Mouse (Mus musculus): ENCODE results near the gene Dtnb. TPM values are rescaled to one million over a fixed set of nuclear protein-coding genes. Genes with fewer than 3 reads are reported as not detected.

Gene Dtnb
- total RNA-seq, 2 experiments from 2014 or later = 120 TPM

DNA sequence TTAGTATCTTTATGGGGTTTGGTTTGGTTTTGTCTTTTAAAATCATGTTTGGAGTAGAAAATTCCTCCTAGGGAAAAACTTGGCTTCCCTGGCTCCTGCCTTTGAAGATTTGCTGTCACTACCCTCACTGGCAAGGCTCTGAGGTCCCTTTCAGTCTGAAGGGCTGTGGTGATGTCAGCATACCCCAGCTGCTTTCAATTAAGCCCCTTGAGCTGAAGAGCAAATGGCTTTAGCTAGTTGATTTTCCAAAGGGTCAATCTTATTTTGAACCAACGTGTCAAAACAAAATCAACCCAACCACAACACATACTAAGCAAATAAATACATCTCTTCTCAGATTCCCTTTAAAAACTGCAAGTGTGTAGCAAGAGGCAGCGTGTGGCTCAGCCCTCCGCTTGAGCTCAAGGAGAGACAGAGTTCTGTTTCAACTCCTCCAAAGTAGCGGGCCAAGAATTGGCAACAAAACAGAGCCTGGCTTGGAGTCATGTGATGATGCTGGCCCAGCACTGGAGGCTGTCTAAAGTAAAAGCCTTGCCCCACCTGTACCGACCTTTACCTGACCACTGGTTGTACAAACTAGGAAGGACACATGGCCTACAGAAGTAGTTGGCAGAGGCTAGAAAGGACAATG is 216.4 kb downstream of the Dtnb start:
- DNase-seq (ENCODE audit: low spot score in 2 of 2) = no peak
- intact Hi-C loops (cut with DNase I) = no loop called here

DNA sequence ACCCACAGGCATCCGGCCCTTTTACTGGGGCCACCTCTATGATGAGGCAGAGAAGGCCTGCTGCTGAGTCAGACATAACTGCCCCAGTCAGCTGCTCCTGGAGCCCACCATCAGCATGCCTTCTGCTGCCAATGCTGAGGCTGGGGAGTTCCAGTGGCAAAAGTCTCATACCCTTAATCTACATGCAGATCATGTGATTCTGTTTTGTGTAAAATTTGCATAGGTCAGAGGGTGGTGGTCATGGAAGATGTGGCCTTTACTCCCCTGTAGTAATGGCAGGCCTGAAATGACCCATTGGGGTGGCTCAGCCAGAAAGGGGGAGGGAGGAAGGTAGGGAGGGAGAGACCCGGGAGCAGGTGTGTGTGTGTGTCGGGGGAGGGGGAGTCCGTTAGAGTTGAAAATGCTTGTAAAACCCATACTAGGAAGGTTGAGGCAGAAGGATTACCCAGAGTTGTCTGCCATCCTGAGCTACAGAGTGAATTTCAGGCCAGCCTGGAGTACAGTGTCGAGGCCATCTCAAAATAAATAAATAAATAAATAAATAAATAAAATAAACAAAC is 217.5 kb downstream of the Dtnb start:
- intact Hi-C loops (cut with DNase I) = loop anchor here (5.0 kb wide), 1 partner anchor 92 kb away; no protein-coding TSS in a partner anchor

DNA sequence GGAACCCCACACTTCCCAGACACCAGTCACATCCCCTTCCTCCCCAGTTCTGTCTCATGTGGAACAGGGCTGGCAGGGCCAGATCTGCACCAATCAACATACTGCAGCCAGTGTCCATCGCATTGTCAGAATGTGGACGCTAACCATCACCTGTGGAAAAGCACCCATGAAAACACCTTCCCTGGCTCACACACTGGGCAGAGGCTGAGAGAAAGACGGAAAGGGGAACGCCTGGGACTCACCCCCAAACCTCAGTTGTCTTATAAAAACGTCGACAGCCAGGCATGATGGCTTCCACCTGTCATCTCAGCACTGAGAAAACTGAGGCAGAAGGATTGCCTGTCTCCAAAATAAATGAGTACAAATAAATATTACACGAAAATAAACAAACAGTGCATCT is 219.1 kb downstream of the Dtnb start:
- no peak for DNase-seq (ENCODE audit: low spot score in 2 of 2)
- intact Hi-C loops (cut with DNase I) = loop anchor here (5.0 kb wide), 1 partner anchor 94 kb away; no protein-coding TSS in a partner anchor

More for the DNA sequence above, 217.5 kb downstream of the Dtnb start:
- no peak for DNase-seq (ENCODE audit: low spot score in 2 of 2)

DNA sequence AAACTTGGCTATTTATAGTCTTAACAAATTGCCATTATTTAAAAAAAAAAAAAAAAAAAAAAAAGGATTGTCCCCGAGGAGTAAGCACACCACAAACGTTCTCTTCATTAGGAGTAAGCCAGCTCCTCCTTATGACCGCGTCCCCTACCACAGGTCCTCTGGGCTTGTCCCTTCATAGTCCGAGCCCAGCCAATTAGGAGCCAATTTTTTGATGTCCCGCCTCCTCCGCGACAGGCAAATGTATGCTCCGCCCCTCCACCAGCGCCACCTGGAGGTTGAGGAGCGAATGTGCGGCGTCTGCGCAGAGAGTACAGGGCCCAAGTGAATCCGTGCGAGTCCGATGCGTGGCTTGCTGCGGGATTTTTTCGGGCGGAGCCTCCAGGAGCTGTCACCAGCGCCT is 219.6 kb downstream of the Dtnb start:
- intact Hi-C loops (cut with DNase I) = loop anchor here (5.0 kb wide), 1 partner anchor 94 kb away; no protein-coding TSS in a partner anchor
- DNase-seq (ENCODE audit: low spot score in 2 of 2) = peak; percentile 93 to 97

DNA sequence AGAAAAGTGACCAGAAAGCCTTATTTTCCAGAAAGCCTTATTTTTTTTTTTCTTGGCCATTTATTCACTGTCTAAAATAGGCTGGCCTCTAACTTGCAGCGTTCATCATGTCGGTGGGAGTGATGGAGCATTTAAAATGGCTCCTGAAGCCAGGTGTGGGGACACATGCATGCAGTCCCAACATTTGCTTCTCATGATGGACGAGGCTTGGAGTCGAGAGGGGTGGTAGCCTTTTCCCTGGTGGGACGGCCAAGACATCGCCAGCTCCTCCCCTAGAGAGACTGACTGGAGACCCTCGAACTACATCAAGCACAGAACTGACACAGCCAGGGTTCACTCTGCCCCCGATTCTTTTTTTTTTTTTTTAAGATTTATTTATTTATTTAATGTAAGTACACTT is 220.1 kb downstream of the Dtnb start:
- no peak for DNase-seq (ENCODE audit: low spot score in 2 of 2)
- intact Hi-C loops (cut with DNase I) = loop anchor here (5.0 kb wide), 1 partner anchor 95 kb away; no protein-coding TSS in a partner anchor

DNA sequence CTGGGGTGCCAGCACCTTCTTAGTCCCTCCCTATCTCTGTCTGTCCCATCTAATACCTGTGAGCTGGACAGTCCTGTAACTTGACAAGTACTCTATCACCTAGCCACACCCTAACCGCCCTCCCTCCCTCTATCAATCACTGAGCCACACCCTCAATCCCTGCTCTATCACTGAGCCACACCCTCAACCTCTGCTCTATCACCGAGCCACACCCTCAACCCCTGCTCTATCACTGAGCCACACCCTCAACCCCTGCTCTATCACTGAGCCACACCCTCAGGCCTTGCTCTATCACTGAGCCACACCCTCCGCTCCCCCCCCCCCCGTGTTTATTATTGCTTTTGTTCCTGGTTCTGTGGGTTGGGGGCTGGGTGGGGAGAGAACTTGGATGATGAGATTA is 223.4 kb downstream of the Dtnb start:
- DNase-seq (ENCODE audit: low spot score in 2 of 2) = no peak

DNA sequence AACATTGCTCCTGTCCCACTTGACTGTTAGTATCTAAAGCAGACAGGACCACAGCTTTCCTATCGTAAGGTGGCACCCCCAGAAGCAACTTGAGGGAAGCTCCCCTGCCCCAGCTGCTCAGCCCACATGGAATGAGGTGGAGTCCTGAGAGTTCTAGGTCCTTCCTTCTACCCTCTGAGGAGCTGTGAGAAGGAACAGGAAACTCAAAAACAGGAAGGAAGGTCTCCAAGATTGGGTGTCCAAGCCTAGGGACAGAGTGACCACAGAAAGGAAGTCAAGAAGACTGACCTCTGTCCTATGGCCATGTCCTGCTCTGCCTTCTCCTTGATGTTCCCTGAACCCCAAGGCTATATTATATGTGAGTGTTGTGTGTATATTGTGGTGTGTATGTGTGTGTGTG is 227.4 kb downstream of the Dtnb start:
- intact Hi-C loops (cut with DNase I) = no loop called here
- DNase-seq (ENCODE audit: low spot score in 2 of 2) = no peak

More for the DNA sequence above, 223.4 kb downstream of the Dtnb start:
- intact Hi-C loops (cut with DNase I) = no loop called here

DNA sequence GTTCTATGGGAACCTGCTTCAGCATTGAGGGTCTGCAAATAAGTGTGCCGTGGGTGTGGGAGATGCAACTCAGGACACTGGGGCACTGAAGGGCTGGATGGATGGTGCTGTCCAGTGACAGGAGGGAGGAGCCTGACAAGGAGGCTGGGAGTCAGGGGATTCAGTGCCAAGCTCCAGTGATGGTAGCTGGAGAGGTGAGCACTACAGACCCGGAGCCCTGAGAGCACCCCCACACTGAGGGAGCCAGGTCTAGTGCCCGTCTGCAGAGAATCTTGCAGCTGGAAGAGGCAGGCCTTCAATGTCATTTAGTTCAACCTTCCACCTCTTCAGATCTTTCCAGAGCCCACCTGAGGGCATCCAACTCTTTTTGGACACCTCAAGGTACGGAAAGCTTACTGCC is 233.7 kb downstream of the Dtnb start, which contains the start of gene Dnmt3a:
TSS of gene Dnmt3a (plus strand) at position 156 of the 400 bp plus-strand sequence.
- DNase-seq (ENCODE audit: low spot score in 2 of 2) = no peak
- intact Hi-C loops (cut with DNase I) = loop anchor here (5.0 kb wide), 2 partner anchors 51 to 66 kb away; no protein-coding TSS in a partner anchor

DNA sequence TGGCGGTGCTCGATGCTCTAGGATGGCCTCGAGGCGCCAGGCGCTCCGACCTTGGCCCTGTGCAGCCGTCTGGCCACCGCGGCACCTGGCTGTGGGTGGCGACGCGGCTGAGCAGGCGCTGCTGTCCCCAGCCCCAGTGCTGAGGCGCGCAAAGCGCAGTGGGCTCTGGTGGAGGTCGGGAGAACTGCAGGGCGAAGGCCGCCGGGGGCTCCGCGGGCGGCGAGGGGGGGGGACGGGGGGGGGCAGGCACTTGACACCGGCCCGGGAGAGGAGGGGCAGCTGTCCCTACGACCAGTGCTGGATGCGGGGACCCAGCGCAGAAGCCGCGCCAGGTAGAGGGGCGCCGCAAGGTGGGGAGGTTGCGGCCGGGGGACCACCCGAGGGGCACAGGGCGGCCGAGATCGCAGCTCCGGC is 234.1 kb downstream of the Dtnb start:
- DNase-seq (ENCODE audit: low spot score in 2 of 2) = peak; percentile 68 to 69
- intact Hi-C loops (cut with DNase I) = loop anchor here (5.0 kb wide), 2 partner anchors 51 to 66 kb away; no protein-coding TSS in a partner anchor

DNA sequence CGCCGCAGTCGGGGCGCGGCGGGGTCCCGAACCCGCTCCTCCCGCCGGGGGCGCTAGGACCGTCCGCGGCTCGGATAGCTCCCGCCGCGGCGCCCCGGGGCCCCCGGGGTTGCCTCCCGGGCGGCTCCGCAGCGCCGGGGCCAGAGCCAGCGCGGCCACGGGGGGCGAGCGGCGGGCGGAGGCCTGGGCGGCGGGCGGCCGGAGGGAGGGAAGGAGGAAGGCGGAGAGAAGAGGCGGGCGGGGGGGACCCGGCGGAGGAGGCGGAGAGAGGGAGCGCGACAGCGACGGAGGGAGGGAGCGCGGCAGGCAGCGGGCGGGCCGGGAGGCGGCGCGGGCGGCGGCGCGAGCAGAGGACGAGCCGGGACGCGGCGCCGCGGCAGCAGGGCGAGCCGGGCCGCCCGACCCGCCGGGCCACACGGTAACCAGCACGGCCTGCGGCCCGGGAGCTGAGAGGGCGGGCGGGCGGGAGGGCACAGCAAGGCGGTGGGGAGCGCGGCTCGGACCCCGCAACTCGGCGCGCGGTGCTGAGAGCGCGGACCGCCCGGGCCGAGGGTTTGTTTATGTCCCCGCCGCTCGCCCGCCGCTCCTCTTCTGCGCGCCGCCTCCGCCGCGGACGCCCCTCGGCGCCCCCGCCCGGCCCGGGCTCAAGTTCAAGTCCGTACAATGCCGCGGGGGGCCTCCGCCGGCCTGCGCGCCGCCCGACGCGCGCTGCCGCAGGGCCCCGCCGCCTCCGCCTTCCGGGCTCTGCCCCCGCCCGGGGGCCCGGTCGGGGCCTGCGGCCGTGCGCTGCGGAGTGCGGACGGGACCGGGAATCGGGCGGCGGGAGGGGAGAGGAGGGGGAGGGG is 234.7 kb downstream of the Dtnb start:
- peak; percentile 61 to 76 for DNase-seq (ENCODE audit: low spot score in 2 of 2)
- intact Hi-C loops (cut with DNase I) = loop anchor here (5.0 kb wide), 2 partner anchors 50 to 65 kb away; no protein-coding TSS in a partner anchor

DNA sequence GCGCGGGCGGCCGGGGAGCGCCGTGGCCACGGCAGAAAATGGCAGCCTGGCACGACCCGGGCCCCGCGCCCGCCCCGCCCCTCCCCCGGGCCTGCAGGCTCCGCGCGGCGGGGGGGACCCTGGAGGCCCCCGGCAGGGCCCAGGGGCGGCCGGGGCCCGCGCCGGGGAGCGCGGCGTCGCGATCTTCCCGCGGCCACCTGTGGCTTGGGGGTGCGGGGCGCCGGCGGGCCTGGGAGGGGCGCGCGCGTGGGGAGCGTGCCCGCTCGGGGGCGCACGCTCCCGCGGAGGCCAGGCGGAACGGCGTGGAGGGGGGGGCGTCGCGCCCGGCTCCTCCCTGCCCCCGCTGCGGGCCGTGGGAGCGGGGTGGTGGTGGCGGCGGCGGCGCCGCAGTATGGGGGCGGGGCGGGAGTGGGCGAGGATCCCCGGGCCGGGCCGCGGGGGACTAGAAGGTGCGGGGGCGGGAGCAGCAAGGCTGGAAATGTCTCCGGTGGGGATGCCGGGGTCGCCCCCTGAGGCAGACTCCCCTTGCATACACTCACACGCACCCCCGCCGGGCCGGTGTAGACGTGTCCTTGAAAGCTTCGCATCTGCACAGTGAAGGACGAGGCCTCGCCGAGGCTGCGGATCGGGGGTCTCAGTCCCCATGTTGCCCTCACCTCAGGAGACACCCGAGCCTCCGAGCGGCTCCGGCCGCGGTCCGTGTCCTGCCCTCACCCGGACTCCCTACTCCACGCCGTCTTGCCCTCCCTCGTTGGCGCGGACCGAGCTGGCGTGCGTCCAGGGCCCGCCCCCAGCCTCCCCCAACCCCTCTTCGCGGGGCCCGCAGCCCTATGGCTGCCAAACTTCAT is 235.6 kb downstream of the Dtnb start:
- intact Hi-C loops (cut with DNase I) = loop anchor here (5.0 kb wide), 2 partner anchors 50 to 65 kb away; no protein-coding TSS in a partner anchor
- peak; percentile 69 to 78 for DNase-seq (ENCODE audit: low spot score in 2 of 2)

DNA sequence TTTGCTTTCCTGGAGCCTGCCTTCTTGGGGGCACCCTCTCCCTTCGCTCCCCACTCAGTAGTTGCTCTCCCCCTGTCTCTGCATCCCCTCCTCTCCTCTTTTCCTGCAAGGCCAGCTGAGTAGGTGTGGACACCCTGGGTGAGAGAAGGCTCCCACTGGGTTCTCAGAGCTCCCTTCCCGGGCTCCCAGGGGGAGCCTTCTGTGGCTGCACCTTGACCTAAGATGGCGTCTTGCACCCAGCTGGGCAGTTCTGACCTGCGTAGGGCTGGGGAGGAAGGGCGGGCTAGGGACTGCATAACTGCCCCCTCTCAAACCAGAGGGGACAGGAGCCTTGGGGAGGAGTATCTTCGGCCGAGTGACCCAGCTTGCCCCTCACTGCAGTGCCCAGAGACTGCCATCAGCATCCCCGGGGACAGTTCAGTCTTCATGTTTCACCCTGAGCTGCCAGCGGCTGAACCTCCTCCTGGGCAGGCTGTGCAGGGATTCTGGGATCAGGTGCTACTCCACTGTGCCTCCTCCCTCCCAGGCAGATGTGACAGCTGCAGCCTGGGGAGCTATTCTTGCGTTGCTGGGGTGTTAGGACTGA is 236.3 kb downstream of the Dtnb start:
- no peak for DNase-seq (ENCODE audit: low spot score in 2 of 2)
- intact Hi-C loops (cut with DNase I) = loop anchor here (5.0 kb wide), 2 partner anchors 49 to 64 kb away; no protein-coding TSS in a partner anchor

DNA sequence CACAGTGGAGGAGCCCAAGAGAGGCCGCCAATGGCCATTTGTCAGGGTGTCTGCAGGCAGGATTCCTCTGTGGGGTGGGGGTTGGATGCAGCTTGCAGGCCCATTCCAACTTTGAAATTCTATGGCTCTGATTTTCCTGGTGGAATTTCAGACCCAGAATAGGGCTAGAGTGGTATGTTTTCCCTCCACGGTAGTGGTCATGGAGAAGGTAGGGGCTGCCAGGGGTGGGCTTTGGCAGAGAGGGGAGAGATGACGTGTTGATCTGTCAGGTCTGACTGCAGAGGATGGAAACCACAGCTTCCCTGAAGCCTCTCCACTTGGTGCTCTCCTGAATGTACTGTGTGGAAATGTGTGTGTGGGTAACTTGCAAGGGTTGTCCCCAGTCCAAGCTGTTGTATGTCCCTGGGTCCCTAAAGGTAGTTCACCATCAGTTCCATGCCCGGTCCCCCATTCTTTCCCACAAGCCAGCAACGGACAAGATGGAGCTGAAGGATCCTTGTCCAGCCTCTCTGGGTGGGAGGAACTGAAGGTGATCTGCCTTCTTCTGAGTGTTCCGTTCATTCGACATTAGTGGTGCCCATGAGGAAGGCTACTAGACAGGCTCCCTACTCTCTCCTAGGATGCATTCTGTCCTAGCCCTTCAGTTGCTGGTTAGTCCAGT is 237.5 kb downstream of the Dtnb start:
- no peak for DNase-seq (ENCODE audit: low spot score in 2 of 2)
- intact Hi-C loops (cut with DNase I) = loop anchor here (5.0 kb wide), 2 partner anchors 48 to 63 kb away; no protein-coding TSS in a partner anchor

DNA sequence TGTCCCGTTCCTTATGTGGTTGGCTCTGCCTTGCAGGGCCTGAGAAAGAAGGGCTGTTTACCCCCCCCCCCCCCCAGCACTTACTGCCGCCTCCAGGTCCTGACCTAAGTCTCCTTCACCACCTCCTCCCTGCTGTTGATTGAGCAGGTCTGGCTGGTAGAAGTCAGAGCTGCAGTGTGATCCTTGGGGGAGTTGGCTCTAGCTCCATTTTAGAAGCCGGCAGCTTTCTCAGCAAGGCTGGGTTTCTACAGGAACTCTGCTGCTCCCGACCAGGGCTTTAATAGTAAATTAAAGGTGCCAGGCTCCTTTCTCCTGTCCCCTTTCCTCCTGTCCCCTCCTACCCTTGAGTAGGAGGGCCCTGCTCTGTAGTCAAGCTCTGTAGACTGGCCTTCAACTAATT is 238.3 kb downstream of the Dtnb start:
- intact Hi-C loops (cut with DNase I) = no loop called here

DNA sequence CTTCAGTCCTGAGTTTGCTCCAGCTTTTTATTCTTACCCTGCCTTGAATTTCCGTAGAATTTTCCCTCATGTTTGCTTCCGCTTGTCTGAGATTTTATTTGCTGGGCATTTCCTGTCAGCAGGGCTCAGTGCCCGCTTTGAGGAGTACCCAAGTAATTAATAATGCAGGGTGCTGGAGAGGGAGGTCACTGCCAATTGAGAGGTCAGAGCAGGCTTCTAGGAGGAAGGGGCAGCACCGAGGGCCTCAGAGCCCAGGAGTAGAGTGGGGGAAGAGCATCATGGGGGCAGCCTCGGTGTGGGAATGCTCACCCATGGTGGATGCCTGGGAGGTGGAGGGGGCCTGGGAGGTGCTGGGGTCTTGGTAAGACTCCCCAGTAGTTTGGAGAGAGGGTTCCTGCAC is 239.4 kb downstream of the Dtnb start:
- intact Hi-C loops (cut with DNase I) = no loop called here

More for the DNA sequence above, 238.3 kb downstream of the Dtnb start:
- DNase-seq (ENCODE audit: low spot score in 2 of 2) = no peak

DNA sequence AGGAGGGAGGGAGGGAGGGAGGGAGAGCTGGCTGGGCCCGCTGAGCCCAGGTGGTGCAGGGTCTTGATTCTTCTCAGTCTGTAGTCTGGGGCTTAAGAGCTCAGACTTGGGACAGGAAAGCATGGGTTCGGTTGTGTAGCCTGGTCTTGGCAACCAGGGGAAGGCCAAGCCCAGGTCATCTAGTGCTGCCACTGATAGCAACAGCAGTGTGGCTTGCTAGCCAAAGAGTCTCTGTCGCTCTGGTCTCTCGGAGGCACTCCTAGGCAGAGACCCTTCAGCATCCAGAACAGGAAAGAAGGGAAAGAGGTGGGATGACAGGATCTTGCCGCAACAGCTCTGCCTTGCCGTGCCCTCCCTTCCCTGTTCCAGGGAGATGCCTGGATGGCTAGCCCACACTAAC is 240.1 kb downstream of the Dtnb start:
- DNase-seq (ENCODE audit: low spot score in 2 of 2) = no peak
- intact Hi-C loops (cut with DNase I) = no loop called here

More for the DNA sequence above, 239.4 kb downstream of the Dtnb start:
- no peak for DNase-seq (ENCODE audit: low spot score in 2 of 2)

DNA sequence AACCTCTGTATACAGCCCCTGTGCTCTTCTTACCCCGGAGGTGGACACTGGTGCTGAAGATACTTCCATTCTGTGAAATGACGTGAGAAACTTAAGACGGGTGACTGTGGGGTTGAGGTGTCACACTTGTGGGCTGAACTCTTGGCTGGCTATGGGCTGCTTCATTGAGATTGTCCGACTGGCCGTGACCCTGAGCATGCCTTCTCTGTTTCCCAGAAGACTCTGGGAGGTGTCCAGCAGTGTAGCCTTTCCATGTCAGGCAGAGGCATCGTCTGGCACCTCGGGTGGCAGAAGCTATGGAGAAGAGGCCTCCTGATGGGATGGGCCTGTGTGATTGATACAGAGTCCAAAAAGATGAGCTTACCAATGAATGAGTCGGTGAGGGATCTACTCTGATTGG is 241.0 kb downstream of the Dtnb start:
- intact Hi-C loops (cut with DNase I) = no loop called here
- DNase-seq (ENCODE audit: low spot score in 2 of 2) = no peak

DNA sequence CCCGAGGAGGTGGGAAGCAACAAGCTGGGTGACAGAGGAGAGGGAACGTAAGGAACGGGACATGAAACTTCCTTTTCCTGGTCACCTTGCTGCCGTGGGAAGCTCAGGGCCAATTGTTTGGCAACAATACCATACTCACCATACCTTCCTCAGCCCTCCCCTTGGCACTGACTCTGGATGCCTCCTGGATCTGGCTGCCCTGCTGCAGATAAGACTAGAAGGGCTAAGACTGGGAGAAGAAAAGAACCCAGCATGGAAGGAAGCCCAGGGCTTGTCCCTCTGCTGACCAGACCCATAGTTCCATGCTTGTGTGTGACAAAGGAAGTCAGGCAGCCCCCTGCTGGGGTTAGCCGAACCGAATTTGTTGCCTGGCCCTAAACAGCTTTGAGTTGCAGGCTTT is 243.2 kb downstream of the Dtnb start:
- DNase-seq (ENCODE audit: low spot score in 2 of 2) = no peak
- intact Hi-C loops (cut with DNase I) = loop anchor here (5.0 kb wide), 1 partner anchor 37 kb away; no protein-coding TSS in a partner anchor
